Mouse (Mus musculus) limb, embryonic 14.5 days (tissue): Measurements from ENCODE around the gene Xrn1. TPM values are rescaled to one million over a fixed set of nuclear protein-coding genes. Genes with fewer than 3 reads are reported as not detected.
A peak's percentile ranks its signal among the peaks of the same experiment; 100 is the strongest.
"Not testable (repeated sequence)": the region's sequence is repeated elsewhere in the genome, so short reads cannot be mapped to it uniquely, and the experiment has no call there.

Experiments
- ATAC-seq: fragments of 200-750 bp; cut with Nextera tagmentation; 2 replicates; pipeline ENCODE4 v1.8.0; 2017; ENCODE audit warnings: low read depth, moderate number of reproducible peaks, moderate TSS enrichment; ENCODE audit not compliant: low FRiP score
- DNase-seq: peaks from one replicate; pipeline ENCODE4 v3.0.0-alpha.2; 2015; ENCODE audit warnings: low spot score
- H3K27ac ChIP-seq: fragments of 300-500 bp; sonication (generic); replicated peaks from 2 replicates; pipeline ENCODE4 v1.5.1; 2014; ENCODE audit warnings: low read depth, mild to moderate bottlenecking, low read length, moderate library complexity, mixed read lengths
- H3K27me3 ChIP-seq: fragments of 300-500 bp; sonication (generic); 2 replicates; pipeline ENCODE4 v1.6.1; 2014; ENCODE audit warnings: low read length, mixed read lengths; ENCODE audit not compliant: control insufficient read depth, insufficient read depth
- H3K36me3 ChIP-seq: fragments of 300-500 bp; sonication (generic); 2 replicates; pipeline ENCODE4 v1.6.1; 2014; ENCODE audit warnings: mild to moderate bottlenecking, low read length, moderate library complexity, mixed read lengths; ENCODE audit not compliant: control insufficient read depth, insufficient read depth
- H3K4me1 ChIP-seq: fragments of 300-500 bp; sonication (generic); 2 replicates; pipeline ENCODE4 v1.6.1; 2014; ENCODE audit warnings: antibody characterized with exemption, low read length, mixed read lengths; ENCODE audit not compliant: control insufficient read depth, insufficient read depth
- H3K4me2 ChIP-seq: fragments of 300-500 bp; sonication (generic); replicated peaks from 2 replicates; pipeline ENCODE4 v1.6.1; 2014; ENCODE audit warnings: low read depth, mild to moderate bottlenecking, low read length, moderate library complexity; ENCODE audit not compliant: severe bottlenecking
- H3K4me3 ChIP-seq: fragments of 300-500 bp; sonication (generic); replicated peaks from 2 replicates; pipeline ENCODE4 v1.5.1; 2014; ENCODE audit warnings: low read length
- H3K9ac ChIP-seq: fragments of 300-500 bp; sonication (generic); 2 replicates; pipeline ENCODE4 v1.6.1; 2014; ENCODE audit warnings: mild to moderate bottlenecking, low read depth, low read length, moderate library complexity; ENCODE audit not compliant: severe bottlenecking
- H3K9me3 ChIP-seq: fragments of 300-500 bp; sonication (generic); 2 replicates; pipeline ENCODE4 v1.6.1; 2016; ENCODE audit warnings: low read length; ENCODE audit not compliant: control insufficient read depth
- POLR2A ChIP-seq: fragments of 200-500 bp; IDR thresholded peaks from 2 replicates; pipeline ENCODE4 v1.8.0; 2012; ENCODE audit warnings: inconsistent platforms, mild to moderate bottlenecking, moderate library complexity, borderline replicate concordance; ENCODE audit not compliant: insufficient read depth, insufficient read length; ENCODE audit errors: extremely low read depth
- WGBS: fragments of 180-500 bp; shearing (Covaris S2); extraction: QIAGEN DNeasy Blood & Tissue Kit; methylation state at CpG from one replicate; pipeline ENCODE4 v1.1.7; 2014; 5-methylcytosine and 5-hydroxymethylcytosine counted together
- polyA plus RNA-seq, 2 experiments: library from polyadenylated mRNA; depleted of rRNA in 1 of 2; stranded (reverse) in 1 of 2; unstranded in 1 of 2; fragments of >200 nt; fragmentation: Nextera tagmentation in 1 of 2; extraction: Ambion mirVana in 1 of 2; gene quantifications; 2 replicates each; pipeline versions ENCODE4 v1.2.1 to v1.2.3; 2012 to 2014

Xrn1 gene
- polyA plus RNA-seq, 2 experiments, result 14.7 to 18.4 TPM

DNA sequence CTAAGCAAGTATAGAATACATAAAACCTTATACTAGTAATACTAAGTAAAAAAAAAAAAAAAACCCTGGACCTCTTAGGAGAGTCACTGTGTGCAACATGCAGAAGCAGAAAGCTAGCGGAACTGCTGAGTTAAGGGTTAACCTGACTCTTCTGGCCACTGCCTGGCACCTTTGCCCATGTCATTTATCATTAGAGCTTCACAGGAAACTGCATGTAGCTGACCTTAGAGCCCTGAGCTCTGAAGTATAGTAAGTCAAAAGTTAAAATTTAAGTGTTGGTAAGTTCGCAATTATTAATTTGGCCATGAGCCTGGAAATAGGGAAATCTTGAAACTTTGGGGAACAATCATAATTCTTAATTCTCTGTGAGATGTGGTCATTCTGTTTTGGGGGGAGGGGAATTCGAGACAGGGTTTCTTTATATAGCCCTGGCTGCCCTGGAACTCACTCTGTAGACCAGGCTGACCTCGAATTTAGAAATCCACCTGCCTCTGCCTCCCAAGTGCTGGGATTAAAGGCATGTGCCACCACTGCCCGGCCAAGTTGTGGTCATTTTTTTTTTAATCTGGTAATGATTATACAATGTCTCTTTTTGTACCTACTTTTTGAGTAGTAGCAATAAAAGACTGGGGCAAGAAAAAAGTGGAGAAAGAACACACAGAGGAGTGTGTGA, 109.4 kb downstream of the Xrn1 start:
- Histone ChIP-seq H3K27me3 (no peaks in the 10 kb centered on the region), H3K9me3 (no peaks in the 10 kb centered on the region), H3K4me2 (no peak overlapping the region), H3K36me3 (peaks cover under 1% of the 10 kb centered on the region; the same call in 1 of the 2 replicates), H3K4me3 (no peak overlapping the region), H3K4me1 (no peaks in the 10 kb centered on the region), H3K27ac (no peak overlapping the region), H3K9ac (no peak overlapping the region)
- DNase-seq (no peak), ATAC-seq (no peak)
- WGBS, result 74% methylated on average over 5 of the region's 5 CpGs
- no peak for TF ChIP-seq POLR2A

DNA sequence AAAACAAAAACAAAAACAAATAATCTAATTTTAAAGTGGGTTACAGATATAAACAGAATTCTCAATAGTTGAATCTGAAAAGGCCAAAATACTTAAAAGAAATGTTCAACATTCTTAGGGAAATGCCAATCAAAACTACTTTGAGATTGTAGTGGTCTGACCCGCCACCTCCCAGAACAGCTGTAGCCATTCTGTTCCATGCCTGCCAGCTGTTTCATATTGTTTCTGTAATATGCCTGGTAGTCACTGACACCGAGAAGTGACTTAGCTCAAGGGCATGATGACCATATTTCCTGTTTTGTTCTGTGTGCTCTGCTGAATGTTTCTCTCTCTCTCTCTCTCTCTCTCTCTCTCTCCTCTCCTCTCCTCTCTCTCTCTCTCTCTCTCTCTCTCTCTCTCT, 112.9 kb downstream of the Xrn1 start:
- no peak overlapping the region for H3K4me3 ChIP-seq
- DNase-seq (peak; percentile 17), ATAC-seq (peak; percentile 41; the same call in 1 of the 2 replicates)
- no peaks in the 10 kb centered on the region for H3K27me3 ChIP-seq
- H3K36me3 ChIP-seq, result no peaks in the 10 kb centered on the region
- no peak for TF ChIP-seq POLR2A
- H3K27ac ChIP-seq, result no peak overlapping the region
- no peaks in the 10 kb centered on the region for H3K9me3 ChIP-seq
- H3K4me2 ChIP-seq, result no peak overlapping the region
- no peak overlapping the region for H3K9ac ChIP-seq
- H3K4me1 ChIP-seq, result no peaks in the 10 kb centered on the region
- WGBS, result 50% methylated on average over 2 of the region's 2 CpGs

DNA sequence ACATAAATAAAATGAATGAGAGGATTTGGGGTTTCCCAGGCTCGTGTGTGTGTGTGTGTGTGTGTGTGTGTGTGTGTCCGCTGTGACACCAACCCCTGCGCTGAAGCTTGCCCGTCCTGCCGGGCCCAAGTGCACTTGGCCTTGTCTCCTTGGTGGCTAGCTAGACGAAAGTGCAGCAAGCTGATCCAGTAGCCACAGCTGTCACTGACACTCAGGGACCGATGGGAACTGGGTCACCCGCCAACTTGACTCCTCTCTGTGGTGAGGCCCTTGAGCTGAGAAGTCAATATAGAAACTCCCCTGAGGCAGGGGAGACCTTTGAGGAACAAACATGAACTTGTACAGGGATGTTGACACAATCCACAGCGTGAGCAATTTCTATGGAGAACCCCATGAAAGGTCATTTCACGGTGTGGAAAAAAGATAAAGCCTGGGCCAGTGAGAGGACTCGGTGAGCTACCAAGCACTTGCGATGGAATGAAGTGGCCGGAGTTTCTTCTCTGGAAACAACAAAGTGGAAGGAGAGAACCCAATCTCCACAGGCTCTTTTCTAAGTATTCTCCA, 124.3 kb downstream of the Xrn1 start:
- no peak overlapping the region for H3K9ac ChIP-seq
- no peak overlapping the region for H3K4me2 ChIP-seq
- no peak for TF ChIP-seq POLR2A
- no peaks in the 10 kb centered on the region for H3K4me1 ChIP-seq
- no peak for DNase-seq
- no peaks in the 10 kb centered on the region for H3K9me3 ChIP-seq
- H3K36me3 ChIP-seq, result no peaks in the 10 kb centered on the region
- ATAC-seq, result no peak
- H3K4me3 ChIP-seq, result no peak overlapping the region
- no peak overlapping the region for H3K27ac ChIP-seq
- WGBS, result 94% methylated on average over 13 of the region's 13 CpGs
- no peaks in the 10 kb centered on the region for H3K27me3 ChIP-seq

DNA sequence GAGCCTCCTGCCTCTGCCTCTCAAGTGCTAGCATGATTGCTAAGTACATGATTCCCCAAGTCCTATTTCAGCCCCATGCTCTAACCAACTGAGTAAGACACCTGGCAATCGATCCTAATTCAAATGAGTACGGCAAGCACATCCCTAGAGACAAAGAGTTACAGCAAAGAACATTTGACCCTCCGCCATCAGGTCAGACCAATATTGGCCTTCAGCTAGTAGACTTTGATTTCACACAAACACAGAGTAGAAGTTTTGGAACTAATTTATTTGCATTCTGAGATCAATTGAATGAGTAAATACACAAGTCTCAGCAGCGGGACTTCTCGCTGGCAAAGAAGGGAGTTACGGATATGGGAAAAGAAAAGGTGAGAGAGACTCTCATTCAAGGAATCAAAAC, 130.7 kb downstream of the Xrn1 start:
- no peak for TF ChIP-seq POLR2A
- Histone ChIP-seq H3K27me3 (no peaks in the 10 kb centered on the region), H3K4me1 (no peaks in the 10 kb centered on the region), H3K9me3 (no peaks in the 10 kb centered on the region), H3K4me3 (no peak overlapping the region), H3K9ac (no peak overlapping the region), H3K36me3 (no peaks in the 10 kb centered on the region), H3K4me2 (no peak overlapping the region), H3K27ac (no peak overlapping the region)
- DNase-seq, result no peak
- 94% methylated on average over 6 of the region's 6 CpGs for WGBS
- no peak for ATAC-seq

DNA sequence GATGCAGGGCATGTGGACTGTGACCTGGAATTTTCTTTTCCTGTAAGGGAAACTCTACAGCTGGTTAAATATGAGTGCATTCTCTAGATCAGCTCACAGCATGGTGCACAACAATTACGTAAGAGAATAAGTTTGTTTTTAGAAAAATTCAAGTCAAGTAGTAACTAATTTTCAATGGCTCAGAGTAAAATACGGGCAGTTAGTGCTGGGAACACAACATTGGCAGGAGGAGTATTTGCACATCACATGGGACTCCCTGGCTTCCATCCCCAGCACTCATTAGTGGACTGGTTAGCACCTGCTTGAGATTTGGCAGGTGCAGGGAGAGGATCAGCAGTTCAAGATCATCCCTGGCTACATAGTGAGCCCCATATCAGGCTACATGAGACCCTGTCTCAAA, 133.1 kb downstream of the Xrn1 start:
- Histone ChIP-seq H3K4me1 (no peaks in the 10 kb centered on the region), H3K4me3 (no peak overlapping the region), H3K27ac (no peak overlapping the region), H3K36me3 (no peaks in the 10 kb centered on the region), H3K4me2 (no peak overlapping the region), H3K9me3 (no peaks in the 10 kb centered on the region), H3K9ac (no peak overlapping the region), H3K27me3 (no peaks in the 10 kb centered on the region)
- DNase-seq (no peak), ATAC-seq (no peak)
- TF ChIP-seq POLR2A, result no peak
- WGBS, result 75% methylated on average over 2 of the region's 2 CpGs

DNA sequence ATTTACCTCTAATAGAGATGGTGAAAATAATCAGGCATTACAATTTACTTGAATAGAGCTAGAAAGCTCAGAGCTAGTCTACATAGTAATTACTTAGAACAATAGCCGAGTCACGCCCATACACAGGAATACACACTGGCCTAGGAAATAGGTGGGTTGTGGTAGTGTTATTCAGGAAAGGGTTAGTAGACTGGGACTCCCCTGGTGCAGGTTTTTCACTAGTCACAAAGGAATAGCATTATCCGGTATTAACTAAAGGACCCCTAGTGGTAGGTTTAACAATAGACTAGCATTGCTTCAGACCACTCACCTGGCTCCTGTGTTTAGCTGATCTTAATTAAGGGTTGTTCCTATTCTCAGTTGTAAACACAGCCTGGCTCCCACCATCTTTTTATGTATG, 133.9 kb downstream of the Xrn1 start:
- not testable (repeated sequence) for H3K9me3 ChIP-seq, H3K36me3 ChIP-seq, H3K9ac ChIP-seq, H3K27ac ChIP-seq, H3K27me3 ChIP-seq, H3K4me1 ChIP-seq, H3K4me2 ChIP-seq, H3K4me3 ChIP-seq, DNase-seq, ATAC-seq
- 83% methylated on average over 3 of the region's 3 CpGs for WGBS

DNA sequence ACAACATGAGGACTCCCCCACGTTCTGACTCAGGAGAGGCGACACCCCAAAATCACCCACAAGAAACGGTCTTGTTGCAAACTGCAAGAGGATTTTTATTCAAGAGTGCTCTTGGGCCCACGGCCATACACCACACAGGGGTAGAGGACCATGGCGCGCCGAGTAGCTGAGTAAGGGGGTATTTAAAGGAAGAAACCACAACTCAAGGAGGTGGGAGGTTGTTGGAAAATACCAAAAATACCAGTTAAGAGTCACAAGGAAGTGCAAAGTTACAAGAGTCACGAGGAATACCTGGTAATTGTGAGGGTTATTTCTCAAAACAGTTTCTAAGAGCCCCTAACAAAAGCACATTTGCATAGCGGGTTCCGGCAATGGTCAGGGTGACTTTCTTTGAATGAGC, 138.1 kb downstream of the Xrn1 start:
- H3K9me3 ChIP-seq, ATAC-seq, H3K4me1 ChIP-seq, H3K9ac ChIP-seq, H3K27ac ChIP-seq, H3K4me3 ChIP-seq, H3K27me3 ChIP-seq, DNase-seq, H3K4me2 ChIP-seq, H3K36me3 ChIP-seq: not testable (repeated sequence)
- 89% methylated on average over 9 of the region's 10 CpGs for WGBS
